Mouse (Mus musculus): ENCODE measurements around the gene Ano9. TPM values are rescaled to one million over a fixed set of nuclear protein-coding genes. Genes with fewer than 3 reads are reported as not detected.

Gene Ano9
- total and polyA plus RNA-seq, 3 experiments, result 0.03 to 0.08 TPM; not detected in 1

DNA sequence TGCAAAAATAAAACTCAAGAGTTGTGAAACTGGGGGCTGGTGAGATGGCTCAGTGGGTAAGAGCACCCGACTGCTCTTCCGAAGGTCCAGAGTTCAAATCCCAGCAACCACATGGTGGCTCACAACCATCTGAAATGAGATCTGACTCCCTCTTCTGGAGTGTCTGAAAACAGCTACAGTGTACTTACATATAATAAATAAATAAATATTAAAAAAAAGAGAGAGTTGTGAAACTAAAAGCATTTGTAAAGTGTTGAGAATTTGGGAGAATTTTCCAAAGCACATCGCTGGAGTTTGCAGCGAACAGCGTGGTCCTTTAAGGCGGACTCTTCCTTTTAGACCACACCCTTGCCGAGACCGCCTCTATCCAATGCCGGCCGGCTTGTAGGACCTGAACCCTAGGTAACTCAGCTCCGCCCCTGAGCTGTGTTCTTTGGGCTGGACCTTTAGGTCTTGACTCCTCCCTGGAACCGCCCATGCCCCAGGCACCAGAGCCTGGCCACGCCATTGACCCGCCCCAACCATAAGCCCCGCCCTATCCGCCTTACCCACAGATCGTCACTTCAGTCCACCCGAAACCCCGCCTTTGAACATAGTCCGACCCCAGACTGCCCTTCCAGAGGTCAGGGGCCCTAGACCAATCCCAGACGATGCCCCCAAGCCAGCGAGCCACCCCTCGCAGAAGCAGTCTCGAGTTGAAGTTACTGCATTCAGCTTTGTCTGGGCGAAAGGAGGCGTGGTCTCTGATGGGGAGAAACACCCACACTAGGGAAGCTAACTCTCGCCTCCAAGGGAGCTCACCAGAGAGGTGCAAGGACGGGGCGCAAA lies 5.3 kb upstream of the Ano9 start:
- DNase-seq (ENCODE audit: low read depth, low spot score), result peak; percentile 99
- no peaks in the 10 kb centered on the region for H3K27me3 ChIP-seq (ENCODE audit: control insufficient read depth in 1 of 2, insufficient read depth in 2 of 2, low read length in 2 of 2)
- peak overlapping the region; percentile 71 for H3K9ac ChIP-seq (ENCODE audit: control insufficient read depth, low read depth, low read length, poor library complexity, severe bottlenecking)
- TF ChIP-seq GATA1 (IDR thresholded peaks at IDR 0.05; ENCODE audit: low read depth, low read length), result no peak
- TF ChIP-seq NELFE (IDR thresholded peaks at IDR 0.05; ENCODE audit: low read depth, low read length), result 0 out of 2 replicates have a peak, but pooled peaks have one; percentile 30
- TF ChIP-seq ZMIZ1 (IDR thresholded peaks at IDR 0.05; ENCODE audit: low read depth, low read length), result no peak
- 0 out of 2 replicates have a peak, but pooled peaks have one; percentile 31 for TF ChIP-seq NRF1 (IDR thresholded peaks at IDR 0.05; ENCODE audit: insufficient read depth, low read depth, low read length, poor library complexity, severe bottlenecking)
- TF ChIP-seq MXI1 (IDR thresholded peaks at IDR 0.05; ENCODE audit: low read depth, low read length), result no peak
- peak; percentile 25 for TF ChIP-seq SIN3A (IDR thresholded peaks at IDR 0.05; ENCODE audit: low read length)
- peak; percentile 71 for TF ChIP-seq TBP (IDR thresholded peaks at IDR 0.05; ENCODE audit: low read depth, low read length)
- no peak for TF ChIP-seq USF1 (IDR thresholded peaks at IDR 0.05; ENCODE audit: low read depth, low read length)
- 0 out of 6 replicates have a peak, but pooled peaks of 1 of the 3 experiments have one; percentile 5 for TF ChIP-seq CTCF (IDR thresholded peaks at IDR 0.05 in 2 of 3, conservative IDR thresholded peaks at IDR 0.05 in 1 of 3; ENCODE audit: control insufficient read depth in 1 of 3, insufficient read depth in 1 of 3, low read depth in 2 of 3, low read length in 3 of 3, poor library complexity in 1 of 3, severe bottlenecking in 1 of 3)
- no peak for TF ChIP-seq SMC3 (IDR thresholded peaks at IDR 0.05; ENCODE audit: low read depth, low read length)
- TF ChIP-seq HCFC1 (IDR thresholded peaks at IDR 0.05; ENCODE audit: low read depth, low read length), result peak; percentile 46; the same call in 1 of the 2 replicates
- TF ChIP-seq TAL1 (IDR thresholded peaks at IDR 0.05; ENCODE audit: low read length), result no peak
- TF ChIP-seq RCOR1 (IDR thresholded peaks at IDR 0.05; ENCODE audit: low read depth, low read length), result no peak
- TF ChIP-seq JUND (IDR thresholded peaks at IDR 0.05; ENCODE audit: low read depth, low read length), result no peak
- no peak for TF ChIP-seq MAFK (IDR thresholded peaks at IDR 0.05; ENCODE audit: borderline replicate concordance, low read depth, low read length)
- TF ChIP-seq MYC (IDR thresholded peaks at IDR 0.05; ENCODE audit: low read depth, low read length), result no peak
- TF ChIP-seq POLR2A (IDR thresholded peaks at IDR 0.05; ENCODE audit: control insufficient read depth in 1 of 2, insufficient read depth in 1 of 2, low read depth in 1 of 2, low read length in 2 of 2, poor library complexity in 1 of 2), result no peak; a peak in 2 of 4 replicates
- no peak for TF ChIP-seq ZKSCAN1 (IDR thresholded peaks at IDR 0.05; ENCODE audit: low read depth, low read length)
- TF ChIP-seq CHD2 (IDR thresholded peaks at IDR 0.05; ENCODE audit: low read length), result no peak
- TF ChIP-seq UBTF (IDR thresholded peaks at IDR 0.05; ENCODE audit: borderline replicate concordance, insufficient read depth, low read depth, low read length), result no peak
- no peaks in the 10 kb centered on the region for H3K9me3 ChIP-seq (replicated peaks; ENCODE audit: insufficient read depth, low read length)
- peaks cover 7 to 22% of the 10 kb centered on the region in 2 experiments for H3K4me1 ChIP-seq (ENCODE audit: control insufficient read depth in 1 of 2, insufficient read depth in 2 of 2, low read length in 2 of 2)
- H3K79me2 ChIP-seq (ENCODE audit: control insufficient read depth, insufficient read depth, low read length, poor library complexity), result no peaks in the 10 kb centered on the region
- peak overlapping the region; percentile 84 to 99 for H3K4me3 ChIP-seq (ENCODE audit: control insufficient read depth in 1 of 2, insufficient read depth in 1 of 2, low read depth in 2 of 2, low read length in 2 of 2)
- H3K36me3 ChIP-seq (ENCODE audit: control insufficient read depth in 1 of 2, insufficient read depth in 2 of 2, low read length in 2 of 2), result peaks cover 0 to 23% of the 10 kb centered on the region in 2 experiments; a peak in 2 of 4 replicates
- peak overlapping the region; percentile 24; the same call in 1 of the 2 replicates for H3K27ac ChIP-seq (ENCODE audit: control insufficient read depth, low read depth, low read length)

Data from MEL (cell line).